Comparison of ENCODE assay signal across 24 mouse cellular contexts in the genomic region with DNA sequence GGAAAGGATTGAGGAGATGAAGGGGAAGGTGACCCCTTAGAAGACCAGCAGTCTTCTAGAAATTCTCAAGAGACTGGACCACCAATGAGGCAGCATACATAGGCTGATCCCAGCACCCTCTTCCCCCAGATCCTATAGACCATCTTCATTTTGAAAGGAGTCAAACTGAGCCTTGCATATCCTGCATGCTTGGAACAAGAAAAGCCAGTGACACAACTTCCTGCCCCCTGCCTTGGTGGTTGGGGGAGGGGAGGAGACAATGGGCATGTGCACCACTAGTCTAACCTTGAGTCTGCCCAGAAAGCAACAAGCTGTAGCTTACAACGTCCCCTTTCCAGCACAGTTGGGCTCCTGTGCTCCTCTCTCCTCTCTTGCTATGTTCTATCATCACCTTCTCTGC.
DNase-seq lines count a peak whose midpoint lies in the region; ATAC-seq and TF ChIP-seq lines count a peak whose summit lies in the region.
"Had no signal": no experiment of that assay in that cellular context is flagged by ENCODE, and none has a peak within 500 bp of the region (broad histone marks: within the 10 kb centered on the region; RNA-seq: fewer than 3 reads in every experiment).

No protein-coding gene starts in this region.

- DNase-seq in ES-CJ7 (ENCODE audit: low read depth, low spot score): peak; percentile 76
- DNase-seq in ZHBTc4 (ENCODE audit: low read depth, low spot score): peak; percentile 53
- DNase-seq in cerebellum, adult 2 months: no peak
- DNase-seq in hindbrain, embryonic 14.5 days (ENCODE audit: low spot score): no peak
- no peak for DNase-seq in spleen, adult 18-20 months
- DNase-seq: adrenal gland, postnatal 10 days; adrenal gland, postnatal 36 days; cerebellum, adult 18-20 months; cerebellum, adult 9-11 months; cerebellum, postnatal 25 days; forebrain, postnatal 0 days; heart, adult 11 months; kidney, adult 18-20 months had no signal

- H3K4me2 ChIP-seq in hindbrain, embryonic 14.5 days (replicated peaks): no peak overlapping the region
- H3K4me2 ChIP-seq: embryonic facial prominence, embryonic 12.5 days; embryonic facial prominence, embryonic 15.5 days; heart, embryonic 11.5 days; hindbrain, embryonic 12.5 days had no signal

- WGBS in cerebellum, adult 2 months: 58% methylated on average over 1 of the region's 1 CpGs
- WGBS in hindbrain, embryonic 14.5 days: 59% methylated on average over 1 of the region's 1 CpGs

- H3K9me3 ChIP-seq in hindbrain, embryonic 14.5 days (ENCODE audit: control insufficient read depth, low read length): no peaks in the 10 kb centered on the region
- H3K9me3 ChIP-seq: embryonic facial prominence, embryonic 12.5 days; embryonic facial prominence, embryonic 15.5 days; G1E; hindbrain, embryonic 12.5 days had no signal

- no peak for TF ChIP-seq CTCF in cerebellum, adult 2 months (IDR thresholded peaks at IDR 0.05; ENCODE audit: borderline replicate concordance, insufficient read depth, low read depth, low read length)

- ATAC-seq in CD4-positive, CD25-positive, alpha-beta regulatory T cell, adult 4 months: peak; percentile 83
- ATAC-seq in hindbrain, embryonic 14.5 days (ENCODE audit: low FRiP score): no peak
- ATAC-seq: forebrain, embryonic 14.5 days; forebrain, postnatal 0 days; hindbrain, embryonic 16.5 days; intestine, embryonic 16.5 days; Patski had no signal

- no peak overlapping the region for H3K9ac ChIP-seq in hindbrain, embryonic 14.5 days
- H3K9ac ChIP-seq: embryonic facial prominence, embryonic 12.5 days; embryonic facial prominence, embryonic 15.5 days; forebrain, postnatal 0 days; hindbrain, embryonic 12.5 days had no signal

- no peak overlapping the region for H3K27ac ChIP-seq in cerebellum, adult 2 months (ENCODE audit: insufficient read depth, low read length)
- no peak overlapping the region for H3K27ac ChIP-seq in hindbrain, embryonic 14.5 days
- H3K27ac ChIP-seq: embryonic facial prominence, embryonic 12.5 days; embryonic facial prominence, embryonic 15.5 days; hindbrain, embryonic 12.5 days had no signal

- H3K4me1 ChIP-seq in cerebellum, adult 2 months (ENCODE audit: control insufficient read depth, insufficient read depth, low read length): no peaks in the 10 kb centered on the region
- H3K4me1 ChIP-seq in hindbrain, embryonic 14.5 days (replicated peaks; ENCODE audit: control insufficient read depth, insufficient read depth, low read length): no peaks in the 10 kb centered on the region
- H3K4me1 ChIP-seq: embryonic facial prominence, embryonic 12.5 days; embryonic facial prominence, embryonic 15.5 days; hindbrain, embryonic 12.5 days had no signal

- no peak for TF ChIP-seq POLR2A in cerebellum, adult 2 months (IDR thresholded peaks at IDR 0.05; ENCODE audit: borderline replicate concordance, insufficient read depth, low read length)

- no peak overlapping the region for H3K4me3 ChIP-seq in cerebellum, adult 2 months (replicated peaks; ENCODE audit: insufficient read depth, low read depth, low read length)
- no peak overlapping the region for H3K4me3 ChIP-seq in hindbrain, embryonic 14.5 days (replicated peaks; ENCODE audit: low read length)
- H3K4me3 ChIP-seq: embryonic facial prominence, embryonic 12.5 days; embryonic facial prominence, embryonic 15.5 days; hindbrain, embryonic 12.5 days had no signal

- H3K36me3 ChIP-seq in hindbrain, embryonic 14.5 days (replicated peaks; ENCODE audit: control insufficient read depth, insufficient read depth): no peaks in the 10 kb centered on the region
- H3K36me3 ChIP-seq: embryonic facial prominence, embryonic 12.5 days; embryonic facial prominence, embryonic 15.5 days; G1E; hindbrain, embryonic 12.5 days had no signal

- no peaks in the 10 kb centered on the region for H3K27me3 ChIP-seq in cerebellum, adult 2 months (ENCODE audit: control insufficient read depth, insufficient read depth, low read length)
- H3K27me3 ChIP-seq in hindbrain, embryonic 14.5 days (ENCODE audit: control insufficient read depth, insufficient read depth, low read length): no peaks in the 10 kb centered on the region
- H3K27me3 ChIP-seq: CH12.LX; embryonic facial prominence, embryonic 12.5 days; embryonic facial prominence, embryonic 15.5 days; hindbrain, embryonic 12.5 days had no signal

Comparison
In these comparisons a context has a peak if more than half of its experiments do, and no peak if none do; other contexts are left out.
1. DNase-seq: peak in ES-CJ7 (single experiment) and ZHBTc4 (single experiment); none in cerebellum, adult 2 months (0 of 2), hindbrain, embryonic 14.5 days (single experiment) and spleen, adult 18-20 months (0 of 2).